In genomic region chr10:20347285-20348214, GRCm38 (mm10) we compare ENCODE assay signal across 8 mouse cellular contexts. TPM values are rescaled to one million over a fixed set of nuclear protein-coding genes. Genes with fewer than 3 reads are reported as not detected.
DNase-seq lines count a peak whose midpoint lies in the region; ATAC-seq and TF ChIP-seq lines count a peak whose summit lies in the region.

TSS of gene Mtfr2 (plus strand) at chr10:20347770.

- H3K27me3 ChIP-seq in kidney, embryonic 14.5 days (ENCODE audit: control insufficient read depth, insufficient read depth, low read length) = no peaks in the 10 kb centered on the region
- H3K27me3 ChIP-seq in limb, embryonic 15.5 days = no peaks in the 10 kb centered on the region

- no peak for TF ChIP-seq POLR2A in bone marrow macrophage, adult 2 months (IDR thresholded peaks at IDR 0.05; ENCODE audit: borderline replicate concordance, low read depth, low read length)
- peak; percentile 55 for TF ChIP-seq POLR2A in embryonic fibroblast, embryonic 13.5 days (IDR thresholded peaks at IDR 0.05; ENCODE audit: low read depth, low read length)

- H3K4me3 ChIP-seq in bone marrow macrophage, adult 2 months (ENCODE audit: insufficient read depth, low read length) = peak within 1 kb of the TSS; percentile 92
- peak within 1 kb of the TSS; percentile 50 for H3K4me3 ChIP-seq in embryonic fibroblast, embryonic 13.5 days (ENCODE audit: insufficient read depth, low read length)
- H3K4me3 ChIP-seq in kidney, embryonic 14.5 days (ENCODE audit: low read length) = peak within 1 kb of the TSS; percentile 62
- peak within 1 kb of the TSS; percentile 73 for H3K4me3 ChIP-seq in limb, embryonic 15.5 days

- H3K36me3 ChIP-seq in kidney, embryonic 14.5 days (ENCODE audit: control insufficient read depth, insufficient read depth, low read length) = peaks cover 32% of the 10 kb centered on the region
- H3K36me3 ChIP-seq in limb, embryonic 15.5 days = peaks cover 27% of the 10 kb centered on the region

- 1% methylated on average over 58 of the region's 58 CpGs for WGBS in kidney, embryonic 14.5 days
- 1% methylated on average over 58 of the region's 58 CpGs for WGBS in limb, embryonic 15.5 days

- peaks cover 8% of the 10 kb centered on the region for H3K4me1 ChIP-seq in bone marrow macrophage, adult 2 months (ENCODE audit: control insufficient read depth, insufficient read depth, low read length)
- H3K4me1 ChIP-seq in embryonic fibroblast, embryonic 13.5 days (ENCODE audit: control insufficient read depth, insufficient read depth, low read length) = no peaks in the 10 kb centered on the region
- no peaks in the 10 kb centered on the region for H3K4me1 ChIP-seq in kidney, embryonic 14.5 days (ENCODE audit: control insufficient read depth, insufficient read depth, low read length)
- peaks cover 11% of the 10 kb centered on the region for H3K4me1 ChIP-seq in limb, embryonic 15.5 days

- ATAC-seq in kidney, embryonic 14.5 days (ENCODE audit: low FRiP score, low TSS enrichment) = peak; percentile 96
- ATAC-seq in limb, embryonic 15.5 days (ENCODE audit: insufficient number of reproducible peaks, low FRiP score, low TSS enrichment, low read depth) = peak; percentile 90

- peak within 1 kb of the TSS; percentile 64 for H3K27ac ChIP-seq in bone marrow macrophage, adult 2 months (ENCODE audit: insufficient read depth, low read depth, low read length)
- no peak within 1 kb of the TSS for H3K27ac ChIP-seq in embryonic fibroblast, embryonic 13.5 days (ENCODE audit: insufficient read depth, low read length)
- H3K27ac ChIP-seq in kidney, embryonic 14.5 days (ENCODE audit: low read depth, low read length) = no peak within 1 kb of the TSS
- no peak within 1 kb of the TSS for H3K27ac ChIP-seq in limb, embryonic 15.5 days

- TF ChIP-seq CTCF in bone marrow macrophage, adult 2 months (IDR thresholded peaks at IDR 0.05; ENCODE audit: low read depth, low read length) = no peak
- no peak for TF ChIP-seq CTCF in embryonic fibroblast, embryonic 13.5 days (IDR thresholded peaks at IDR 0.05; ENCODE audit: borderline replicate concordance, insufficient read depth, low read length)

- H3K9me3 ChIP-seq in kidney, embryonic 14.5 days (ENCODE audit: control insufficient read depth, low read length) = no peaks in the 10 kb centered on the region
- H3K9me3 ChIP-seq in limb, embryonic 15.5 days = no peaks in the 10 kb centered on the region

- peak; percentile 96 for DNase-seq in A20 (ENCODE audit: low read depth, low spot score)
- peak; percentile 90 to 91 for DNase-seq in heart, adult 9 months (ENCODE audit: low spot score in 2 of 2)
- DNase-seq in monocyte, adult 2 months (ENCODE audit: low read depth in 1 of 2, low spot score in 2 of 2) = peak; percentile 68 to 83
- DNase-seq in spleen, postnatal 36 days (ENCODE audit: low spot score in 2 of 2) = peak; percentile 88 to 93

- peak within 1 kb of the TSS; percentile 60 for H3K9ac ChIP-seq in kidney, embryonic 14.5 days (ENCODE audit: low read depth, low read length)
- peak within 1 kb of the TSS; percentile 62 for H3K9ac ChIP-seq in limb, embryonic 15.5 days

- H3K4me2 ChIP-seq in kidney, embryonic 14.5 days (replicated peaks; ENCODE audit: low read depth, low read length) = peak within 1 kb of the TSS; percentile 52
- H3K4me2 ChIP-seq in limb, embryonic 15.5 days = peak within 1 kb of the TSS; percentile 94

RNA-seq across cellular contexts. Expression of gene Mtfr2, which starts in this region (rescaled TPM):
- polyA plus RNA-seq in bone marrow macrophage, adult 2 months (2012; ENCODE audit: insufficient read depth, insufficient read length, missing spikeins) = 9.0 and 9.4 TPM in 2 replicates
- polyA plus RNA-seq in embryonic fibroblast, embryonic 13.5 days (2011; ENCODE audit: insufficient read length, low read depth, missing spikeins) = 6.2 and 6.9 TPM in 2 replicates
- 2.9 and 3.8 TPM in 2 replicates for polyA plus RNA-seq in kidney, embryonic 14.5 days (2014; fragmentation: Nextera tagmentation; extraction: Ambion mirVana)
- polyA plus RNA-seq in limb, embryonic 15.5 days (2015; fragmentation: Nextera tagmentation; extraction: Ambion mirVana) = 1.1 and 1.4 TPM in 2 replicates
